Mouse (Mus musculus): ENCODE measurements around the gene Ankrd36. TPM values are rescaled to one million over a fixed set of nuclear protein-coding genes. Genes with fewer than 3 reads are reported as not detected.

Gene Ankrd36
- polyA plus RNA-seq, 1 experiment from 2014 or later: not detected

DNA sequence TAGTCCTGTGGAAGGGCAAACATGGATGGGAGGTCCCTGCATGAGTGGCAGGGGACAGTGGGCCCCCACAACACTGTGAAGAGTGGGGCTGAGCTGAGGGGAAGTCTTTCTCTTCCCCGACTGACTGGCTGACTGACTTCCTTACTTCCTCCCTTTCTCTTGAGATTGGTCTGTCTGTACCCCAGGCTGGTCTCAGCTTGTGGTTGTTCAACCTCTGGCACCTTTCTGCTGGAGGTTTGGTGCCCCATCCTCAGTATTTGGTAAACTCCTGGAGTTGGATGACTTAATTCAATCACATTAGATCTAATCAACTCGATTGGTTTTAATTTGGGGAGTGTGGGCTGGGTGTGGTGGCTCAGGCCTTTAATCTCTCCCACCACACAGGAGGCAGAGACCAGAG, 3.0 kb upstream of the Ankrd36 start:
- ATAC-seq: no peak
- no peaks in the 10 kb centered on the region for H3K9me3 ChIP-seq (ENCODE audit: control insufficient read depth, low read length)
- WGBS: 77% methylated on average over 2 of the region's 2 CpGs
- H3K27ac ChIP-seq (ENCODE audit: low read depth, low read length): no peak overlapping the region
- H3K4me1 ChIP-seq (ENCODE audit: control insufficient read depth, insufficient read depth, low read depth, low read length): no peaks in the 10 kb centered on the region
- H3K4me3 ChIP-seq (ENCODE audit: low read length): no peak overlapping the region
- no peak overlapping the region for H3K9ac ChIP-seq (ENCODE audit: low read depth, low read length)
- H3K4me2 ChIP-seq (ENCODE audit: low read length): no peak overlapping the region
- H3K36me3 ChIP-seq (ENCODE audit: control insufficient read depth, insufficient read depth, low read length): no peaks in the 10 kb centered on the region
- no peaks in the 10 kb centered on the region for H3K27me3 ChIP-seq (replicated peaks; ENCODE audit: control insufficient read depth, insufficient read depth, low read length)

DNA sequence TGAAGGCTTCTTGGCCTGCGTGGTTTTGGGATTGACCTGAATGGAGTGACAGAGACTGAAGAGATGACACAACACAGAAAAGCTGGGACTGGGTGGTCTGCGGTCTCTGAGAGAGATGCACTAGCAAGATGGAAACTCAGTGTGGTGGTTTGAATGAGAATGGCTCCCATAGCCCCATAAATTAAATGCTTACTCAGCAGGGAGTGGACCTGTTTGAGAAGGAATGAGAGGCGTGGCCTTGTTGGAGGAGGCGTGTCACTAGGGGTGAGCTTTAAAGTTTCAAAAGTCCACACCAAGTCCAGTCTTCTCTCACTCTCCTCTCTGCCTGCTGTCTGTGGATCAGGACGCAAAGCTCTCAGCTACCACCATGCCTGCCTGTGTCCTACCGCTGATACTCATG, 1.8 kb upstream of the Ankrd36 start:
- no peak overlapping the region for H3K4me3 ChIP-seq (ENCODE audit: low read length)
- no peak overlapping the region for H3K27ac ChIP-seq (ENCODE audit: low read depth, low read length)
- no peaks in the 10 kb centered on the region for H3K4me1 ChIP-seq (ENCODE audit: control insufficient read depth, insufficient read depth, low read depth, low read length)
- no peaks in the 10 kb centered on the region for H3K36me3 ChIP-seq (ENCODE audit: control insufficient read depth, insufficient read depth, low read length)
- ATAC-seq: no peak
- 94% methylated on average over 6 of the region's 6 CpGs for WGBS
- no peak overlapping the region for H3K4me2 ChIP-seq (ENCODE audit: low read length)
- no peaks in the 10 kb centered on the region for H3K9me3 ChIP-seq (ENCODE audit: control insufficient read depth, low read length)
- H3K27me3 ChIP-seq (replicated peaks; ENCODE audit: control insufficient read depth, insufficient read depth, low read length): no peaks in the 10 kb centered on the region
- no peak overlapping the region for H3K9ac ChIP-seq (ENCODE audit: low read depth, low read length)

DNA sequence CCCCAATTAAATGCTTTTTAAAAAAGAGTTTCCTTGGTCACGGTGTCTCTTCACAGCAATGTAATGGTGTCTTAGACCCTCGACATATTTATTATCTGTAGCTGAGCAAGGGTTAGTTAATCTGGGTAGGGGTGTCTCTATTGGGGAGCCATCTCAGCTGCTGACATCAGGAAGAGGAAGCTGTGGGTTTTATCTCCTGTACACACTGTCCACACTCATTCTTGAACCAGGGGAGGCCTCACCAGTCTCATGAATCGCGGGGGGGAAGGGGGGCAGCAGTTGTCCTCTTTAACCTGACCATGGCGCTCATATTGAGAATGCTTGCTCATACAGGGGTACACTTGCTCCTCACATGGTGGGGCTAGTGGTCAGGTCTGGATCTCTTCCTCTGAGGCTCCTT, 1.4 kb upstream of the Ankrd36 start:
- no peaks in the 10 kb centered on the region for H3K9me3 ChIP-seq (ENCODE audit: control insufficient read depth, low read length)
- H3K4me2 ChIP-seq (ENCODE audit: low read length): no peak overlapping the region
- H3K36me3 ChIP-seq (ENCODE audit: control insufficient read depth, insufficient read depth, low read length): no peaks in the 10 kb centered on the region
- no peaks in the 10 kb centered on the region for H3K4me1 ChIP-seq (ENCODE audit: control insufficient read depth, insufficient read depth, low read depth, low read length)
- no peak overlapping the region for H3K9ac ChIP-seq (ENCODE audit: low read depth, low read length)
- ATAC-seq: no peak
- H3K27ac ChIP-seq (ENCODE audit: low read depth, low read length): no peak overlapping the region
- H3K4me3 ChIP-seq (ENCODE audit: low read length): no peak overlapping the region
- 94% methylated on average over 5 of the region's 5 CpGs for WGBS
- H3K27me3 ChIP-seq (replicated peaks; ENCODE audit: control insufficient read depth, insufficient read depth, low read length): no peaks in the 10 kb centered on the region

DNA sequence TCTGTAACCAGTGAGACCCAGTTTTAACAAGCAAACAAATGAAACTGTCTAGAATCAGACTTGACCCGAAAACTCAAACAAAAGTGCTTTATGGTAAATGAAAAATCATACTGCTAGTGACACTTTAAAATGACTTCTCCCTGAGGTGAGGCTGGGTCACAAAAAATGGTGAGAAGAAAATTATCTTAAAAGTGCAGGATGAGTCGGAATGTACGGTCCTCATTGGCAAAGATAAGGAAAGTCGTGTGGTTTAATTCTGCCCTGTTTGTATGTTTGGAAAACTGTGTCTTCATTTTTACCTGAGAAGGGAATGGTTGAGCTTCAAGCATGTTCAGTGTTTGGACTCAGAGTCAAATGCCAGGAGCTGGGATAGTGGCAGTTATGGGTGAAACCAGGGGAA, 2.4 kb downstream of the Ankrd36 start:
- no peak overlapping the region for H3K4me3 ChIP-seq (ENCODE audit: low read length)
- no peak for ATAC-seq

DNA sequence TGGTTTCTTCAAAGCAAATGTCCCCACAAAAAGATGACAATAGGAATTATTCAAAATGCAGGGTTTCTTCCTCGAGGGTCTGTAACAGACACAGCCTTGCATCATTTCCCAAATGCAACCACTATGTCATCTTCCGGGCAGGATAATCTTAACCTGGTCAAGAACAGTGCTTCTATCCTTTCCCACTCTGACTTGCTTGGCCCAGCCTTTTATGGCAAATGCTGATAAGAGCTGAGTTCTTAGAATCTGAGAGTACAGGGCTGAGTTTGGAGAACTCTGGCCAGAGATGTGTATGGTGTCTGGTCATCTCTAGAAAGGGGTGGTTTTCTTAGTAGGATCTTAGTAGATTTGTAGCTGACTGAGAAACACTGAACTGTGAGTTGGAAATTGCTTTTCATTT, 4.3 kb downstream of the Ankrd36 start:
- Histone ChIP-seq H3K27me3 (replicated peaks; ENCODE audit: control insufficient read depth, insufficient read depth, low read length) (no peaks in the 10 kb centered on the region), H3K4me3 (ENCODE audit: low read length) (no peak overlapping the region), H3K9me3 (ENCODE audit: control insufficient read depth, low read length) (no peaks in the 10 kb centered on the region), H3K27ac (ENCODE audit: low read depth, low read length) (no peak overlapping the region), H3K4me1 (ENCODE audit: control insufficient read depth, insufficient read depth, low read depth, low read length) (no peaks in the 10 kb centered on the region), H3K36me3 (ENCODE audit: control insufficient read depth, insufficient read depth, low read length) (no peaks in the 10 kb centered on the region), H3K9ac (ENCODE audit: low read depth, low read length) (no peak overlapping the region), H3K4me2 (ENCODE audit: low read length) (no peak overlapping the region)
- ATAC-seq: no peak
- WGBS: 78% methylated on average over 2 of the region's 2 CpGs

More for the DNA sequence above, 2.4 kb downstream of the Ankrd36 start:
- Histone ChIP-seq H3K36me3 (ENCODE audit: control insufficient read depth, insufficient read depth, low read length) (no peaks in the 10 kb centered on the region), H3K27me3 (replicated peaks; ENCODE audit: control insufficient read depth, insufficient read depth, low read length) (no peaks in the 10 kb centered on the region), H3K4me2 (ENCODE audit: low read length) (no peak overlapping the region), H3K9ac (ENCODE audit: low read depth, low read length) (no peak overlapping the region), H3K9me3 (ENCODE audit: control insufficient read depth, low read length) (no peaks in the 10 kb centered on the region), H3K4me1 (ENCODE audit: control insufficient read depth, insufficient read depth, low read depth, low read length) (no peaks in the 10 kb centered on the region), H3K27ac (ENCODE audit: low read depth, low read length) (no peak overlapping the region)
- WGBS: 91% methylated on average over 4 of the region's 4 CpGs

DNA sequence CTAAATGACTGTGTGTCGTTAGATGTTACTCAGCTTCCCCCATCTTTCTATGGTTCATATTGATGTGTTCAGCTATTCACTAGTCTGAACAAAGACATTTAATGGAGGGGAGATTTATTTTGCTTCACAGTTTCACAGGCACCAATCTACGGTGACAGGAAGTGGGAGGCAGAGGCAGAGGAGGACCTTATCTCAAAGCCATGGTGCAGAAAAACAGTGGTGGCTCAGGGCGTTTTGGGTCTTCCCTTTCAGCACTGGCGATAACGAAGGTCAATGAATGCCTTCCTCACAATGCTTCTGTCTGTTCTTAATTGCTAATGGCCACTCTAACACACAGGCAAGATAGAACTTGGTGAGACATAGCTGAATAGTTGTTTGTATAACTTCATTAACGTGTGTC, 5.6 kb downstream of the Ankrd36 start:
- Histone ChIP-seq H3K4me3 (ENCODE audit: low read length) (no peak overlapping the region), H3K27me3 (replicated peaks; ENCODE audit: control insufficient read depth, insufficient read depth, low read length) (no peaks in the 10 kb centered on the region), H3K9me3 (ENCODE audit: control insufficient read depth, low read length) (no peaks in the 10 kb centered on the region), H3K9ac (ENCODE audit: low read depth, low read length) (no peak overlapping the region), H3K4me2 (ENCODE audit: low read length) (no peak overlapping the region), H3K4me1 (ENCODE audit: control insufficient read depth, insufficient read depth, low read depth, low read length) (no peaks in the 10 kb centered on the region), H3K27ac (ENCODE audit: low read depth, low read length) (no peak overlapping the region), H3K36me3 (ENCODE audit: control insufficient read depth, insufficient read depth, low read length) (no peaks in the 10 kb centered on the region)
- 78% methylated on average over 6 of the region's 6 CpGs for WGBS
- no peak for ATAC-seq

DNA sequence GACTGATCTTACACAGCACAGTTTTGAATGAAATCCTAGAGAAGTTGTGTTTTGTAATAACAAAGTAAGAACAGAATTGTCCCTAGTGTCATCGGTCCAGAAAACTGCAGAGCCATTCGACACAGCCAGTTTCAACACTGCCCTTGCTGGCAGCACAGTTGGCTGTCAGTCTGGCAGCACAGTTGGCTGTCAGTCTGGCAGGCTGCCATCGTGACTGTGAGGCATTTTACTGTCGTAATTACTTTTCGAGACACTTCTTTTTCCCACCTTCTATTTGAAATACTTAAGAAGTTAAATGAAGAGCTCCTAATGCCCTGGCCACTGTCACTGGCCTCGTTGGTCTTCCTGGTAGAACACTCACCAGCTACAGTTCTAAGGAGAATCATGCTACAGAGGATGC, 22.9 kb downstream of the Ankrd36 start:
- Histone ChIP-seq H3K4me3 (ENCODE audit: low read length) (no peak overlapping the region), H3K4me1 (ENCODE audit: control insufficient read depth, insufficient read depth, low read depth, low read length) (no peaks in the 10 kb centered on the region), H3K4me2 (ENCODE audit: low read length) (no peak overlapping the region), H3K27me3 (replicated peaks; ENCODE audit: control insufficient read depth, insufficient read depth, low read length) (no peaks in the 10 kb centered on the region), H3K36me3 (ENCODE audit: control insufficient read depth, insufficient read depth, low read length) (no peaks in the 10 kb centered on the region), H3K9me3 (ENCODE audit: control insufficient read depth, low read length) (no peaks in the 10 kb centered on the region), H3K27ac (ENCODE audit: low read depth, low read length) (no peak overlapping the region), H3K9ac (ENCODE audit: low read depth, low read length) (no peak overlapping the region)
- 51% methylated on average over 6 of the region's 6 CpGs for WGBS
- no peak for ATAC-seq

DNA sequence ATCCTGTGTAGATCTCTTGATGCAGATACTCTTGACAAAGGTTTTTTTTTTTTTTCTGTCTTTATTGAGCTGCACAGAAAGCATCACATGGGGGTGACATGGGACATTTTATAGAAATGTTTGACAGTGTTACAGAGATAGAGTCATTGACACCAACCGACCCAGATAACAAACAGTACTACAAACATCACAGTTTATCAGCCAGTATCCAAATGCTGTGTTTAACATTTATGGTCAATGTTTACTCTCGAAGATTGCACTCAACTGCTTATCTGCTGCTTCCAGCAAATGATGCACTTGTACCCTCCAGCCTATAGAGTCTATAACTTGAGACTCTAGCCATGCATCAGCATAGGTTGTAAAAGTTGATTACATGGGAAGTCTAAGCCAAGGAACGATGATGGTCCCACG, 25.9 kb downstream of the Ankrd36 start:
- no peak for ATAC-seq
- Histone ChIP-seq H3K9me3 (ENCODE audit: control insufficient read depth, low read length) (no peaks in the 10 kb centered on the region), H3K36me3 (ENCODE audit: control insufficient read depth, insufficient read depth, low read length) (no peaks in the 10 kb centered on the region), H3K27ac (ENCODE audit: low read depth, low read length) (no peak overlapping the region), H3K4me1 (ENCODE audit: control insufficient read depth, insufficient read depth, low read depth, low read length) (no peaks in the 10 kb centered on the region), H3K4me3 (ENCODE audit: low read length) (no peak overlapping the region), H3K9ac (ENCODE audit: low read depth, low read length) (no peak overlapping the region), H3K4me2 (ENCODE audit: low read length) (no peak overlapping the region), H3K27me3 (replicated peaks; ENCODE audit: control insufficient read depth, insufficient read depth, low read length) (no peaks in the 10 kb centered on the region)
- 92% methylated on average over 4 of the region's 4 CpGs for WGBS

DNA sequence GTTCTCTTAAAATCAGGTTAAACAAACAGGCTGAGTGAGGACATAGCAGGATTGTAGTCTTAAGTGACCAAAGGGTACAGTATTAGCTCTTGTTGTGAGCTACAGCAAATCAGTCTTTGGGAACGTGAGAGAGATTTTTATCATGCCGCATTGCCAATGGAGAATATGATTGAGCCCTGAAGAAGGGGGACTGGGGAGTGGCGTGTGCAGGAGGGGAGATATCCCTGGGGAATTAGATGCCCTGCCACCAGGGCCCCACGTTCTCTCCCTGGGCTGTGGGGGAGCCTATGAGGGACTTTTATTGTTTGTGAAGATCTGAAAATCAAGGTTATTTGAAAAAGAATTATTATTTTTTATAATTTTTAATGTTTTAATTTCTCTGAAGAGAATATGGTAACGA, 26.3 kb downstream of the Ankrd36 start:
- Histone ChIP-seq H3K4me3 (ENCODE audit: low read length) (no peak overlapping the region), H3K36me3 (ENCODE audit: control insufficient read depth, insufficient read depth, low read length) (no peaks in the 10 kb centered on the region), H3K9ac (ENCODE audit: low read depth, low read length) (no peak overlapping the region), H3K27ac (ENCODE audit: low read depth, low read length) (no peak overlapping the region), H3K4me2 (ENCODE audit: low read length) (no peak overlapping the region), H3K4me1 (ENCODE audit: control insufficient read depth, insufficient read depth, low read depth, low read length) (no peaks in the 10 kb centered on the region), H3K27me3 (replicated peaks; ENCODE audit: control insufficient read depth, insufficient read depth, low read length) (no peaks in the 10 kb centered on the region), H3K9me3 (ENCODE audit: control insufficient read depth, low read length) (no peaks in the 10 kb centered on the region)
- no peak for ATAC-seq
- WGBS: 90% methylated on average over 5 of the region's 5 CpGs

DNA sequence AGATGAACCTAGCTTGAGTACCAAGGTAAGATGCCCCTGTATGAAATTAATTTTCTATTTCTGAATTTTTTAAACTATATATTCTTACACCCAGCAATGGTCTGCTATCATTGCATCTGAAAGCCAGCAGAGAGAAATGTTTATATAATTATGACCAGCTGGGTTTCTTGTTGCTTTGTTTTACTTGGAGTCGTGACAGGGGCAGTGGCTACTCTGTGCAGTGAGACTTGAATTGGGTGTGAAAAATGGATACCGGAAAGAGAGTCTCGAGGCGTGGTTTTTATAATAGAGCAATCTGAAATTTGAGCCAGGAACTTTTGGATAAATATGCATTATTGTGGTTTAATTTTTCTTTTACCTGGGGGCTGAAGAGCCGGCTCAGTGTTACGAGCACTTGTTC, 27.3 kb downstream of the Ankrd36 start:
- Histone ChIP-seq H3K9me3 (ENCODE audit: control insufficient read depth, low read length) (no peaks in the 10 kb centered on the region), H3K4me2 (ENCODE audit: low read length) (no peak overlapping the region), H3K4me3 (ENCODE audit: low read length) (no peak overlapping the region), H3K27me3 (replicated peaks; ENCODE audit: control insufficient read depth, insufficient read depth, low read length) (no peaks in the 10 kb centered on the region), H3K27ac (ENCODE audit: low read depth, low read length) (no peak overlapping the region), H3K4me1 (ENCODE audit: control insufficient read depth, insufficient read depth, low read depth, low read length) (no peaks in the 10 kb centered on the region), H3K9ac (ENCODE audit: low read depth, low read length) (no peak overlapping the region), H3K36me3 (ENCODE audit: control insufficient read depth, insufficient read depth, low read length) (no peaks in the 10 kb centered on the region)
- 82% methylated on average over 6 of the region's 6 CpGs for WGBS
- ATAC-seq: no peak

All from hindbrain, embryonic 16.5 days (tissue).